Mouse (Mus musculus) C2C12 (cell line): ENCODE measurements around the gene Chodl.

Source experiments
- CEBPB ChIP-seq: IDR thresholded peaks from one replicate; pipeline ENCODE4 v1.6.1; 2011; ENCODE audit warnings: low read depth, mild to moderate bottlenecking, control low read depth, moderate library complexity
- CTCF ChIP-seq: IDR thresholded peaks from one replicate; pipeline ENCODE4 v1.5.1; 2011; ENCODE audit not compliant: control insufficient read depth, insufficient read depth, insufficient read length
- MAX ChIP-seq: IDR thresholded peaks from one replicate; pipeline ENCODE4 v1.6.1; 2011; ENCODE audit warnings: mild to moderate bottlenecking, control low read depth
- MYOD1 ChIP-seq: IDR thresholded peaks from one replicate; pipeline ENCODE4 v1.6.1; 2011; ENCODE audit warnings: low read depth; ENCODE audit not compliant: control insufficient read depth, insufficient read length
- USF1 ChIP-seq: IDR thresholded peaks from one replicate; pipeline ENCODE4 v1.6.1; 2011; ENCODE audit warnings: low read depth, mild to moderate bottlenecking, control low read depth, moderate library complexity

GRCm38 (mm10) chr16:78957434-78957833, 26.7 kb downstream of the Chodl start:
- TF ChIP-seq CTCF (no peak), MAX (no peak), MYOD1 (no peak), CEBPB (no peak), USF1 (no peak)
